Mouse (Mus musculus) limb, embryonic 12.5 days (tissue): ENCODE results near the gene Samd4. TPM values are rescaled to one million over a fixed set of nuclear protein-coding genes. Genes with fewer than 3 reads are reported as not detected.
A peak's percentile ranks its signal among the peaks of the same experiment; 100 is the strongest.

Source experiments
- ATAC-seq: fragments of 200-750 bp; cut with Nextera tagmentation; 2 replicates; pipeline ENCODE4 v1.8.0; 2017; ENCODE audit warnings: low read depth, moderate TSS enrichment; ENCODE audit not compliant: insufficient number of reproducible peaks, insufficient read depth, low FRiP score, low TSS enrichment
- H3K27ac ChIP-seq: fragments of 300-500 bp; sonication (generic); 2 replicates; pipeline ENCODE4 v1.5.1; 2016; ENCODE audit warnings: mild to moderate bottlenecking, moderate library complexity
- H3K27me3 ChIP-seq: fragments of 300-500 bp; sonication (generic); 2 replicates; pipeline ENCODE4 v1.6.1; 2016; ENCODE audit warnings: mild to moderate bottlenecking, moderate library complexity
- H3K36me3 ChIP-seq: fragments of 300-500 bp; sonication (generic); 2 replicates; pipeline ENCODE4 v1.6.1; 2016; ENCODE audit warnings: mild to moderate bottlenecking, moderate library complexity
- H3K4me1 ChIP-seq: fragments of 300-500 bp; sonication (generic); replicated peaks from 2 replicates; pipeline ENCODE4 v1.6.1; 2016
- H3K4me2 ChIP-seq: fragments of 300-500 bp; sonication (generic); 2 replicates; pipeline ENCODE4 v1.6.1; 2016; ENCODE audit warnings: mild to moderate bottlenecking, moderate library complexity
- H3K4me3 ChIP-seq: fragments of 300-500 bp; sonication (generic); replicated peaks from 2 replicates; pipeline ENCODE4 v1.5.1; 2016; ENCODE audit warnings: mild to moderate bottlenecking
- H3K9ac ChIP-seq: fragments of 300-500 bp; sonication (generic); replicated peaks from 2 replicates; pipeline ENCODE4 v1.6.1; 2016; ENCODE audit warnings: mild to moderate bottlenecking, moderate library complexity
- H3K9me3 ChIP-seq: fragments of 300-500 bp; sonication (generic); 2 replicates; pipeline ENCODE4 v1.6.1; 2016; ENCODE audit warnings: mild to moderate bottlenecking, moderate library complexity
- WGBS: fragments of 180-500 bp; shearing (Covaris S2); methylation state at CpG from one replicate; pipeline ENCODE4 v1.1.7; 2016; 5-methylcytosine and 5-hydroxymethylcytosine counted together
- polyA plus RNA-seq: library from polyadenylated mRNA; unstranded; fragments of >200 nt; fragmentation: Nextera tagmentation; extraction: Ambion mirVana; gene quantifications from 2 replicates; pipeline ENCODE4 v1.2.1, GENCODE M21; 2016

Gene Samd4
- polyA plus RNA-seq, 1 experiment from 2014 or later = 6.8 TPM

- Histone ChIP-seq H3K9ac (no peak overlapping the region), H3K4me3 (no peak overlapping the region), H3K36me3 (no peaks in the 10 kb centered on the region), H3K9me3 (no peaks in the 10 kb centered on the region), H3K4me1 (peaks cover 27% of the 10 kb centered on the region), H3K27me3 (no peaks in the 10 kb centered on the region), H3K4me2 (no peak overlapping the region), H3K27ac (no peak overlapping the region; the same call in 1 of the 2 replicates)
- ATAC-seq = no peak
- WGBS = 42% methylated on average over 9 of the region's 9 CpGs
These were observed 73.0 kb downstream of the Samd4 start for GRCm38 (mm10) chr14:46955574-46956043.

DNA sequence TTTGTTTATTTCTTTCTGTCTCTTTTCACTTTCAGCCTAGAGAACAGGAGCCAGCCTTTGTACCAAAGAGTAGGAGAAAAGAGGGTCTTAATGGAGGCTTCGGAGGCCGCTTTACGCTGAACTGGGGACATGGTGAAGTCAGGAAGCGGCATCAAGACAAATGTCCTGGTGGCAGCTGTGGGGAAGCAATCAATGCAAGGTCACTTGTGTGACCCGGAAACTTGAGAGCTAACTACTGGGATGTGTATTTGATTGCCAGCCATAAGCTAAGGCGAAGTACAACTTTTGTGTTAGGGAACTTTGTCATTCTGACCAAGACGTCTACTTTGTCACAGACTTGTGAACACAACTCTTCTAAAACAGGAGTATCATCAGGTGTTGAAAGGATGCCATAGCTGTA is 73.5 kb downstream of the Samd4 start:
- Histone ChIP-seq H3K4me3 (no peak overlapping the region), H3K4me1 (peaks cover 22% of the 10 kb centered on the region), H3K27me3 (no peaks in the 10 kb centered on the region), H3K9ac (no peak overlapping the region), H3K9me3 (no peaks in the 10 kb centered on the region), H3K27ac (no peak overlapping the region), H3K4me2 (no peak overlapping the region), H3K36me3 (no peaks in the 10 kb centered on the region)
- 38% methylated on average over 7 of the region's 7 CpGs for WGBS
- no peak for ATAC-seq

GRCm38 (mm10) chr14:46959166-46959721 is 76.6 kb downstream of the Samd4 start:
- Histone ChIP-seq H3K27ac (no peak overlapping the region; the same call in 1 of the 2 replicates), H3K27me3 (no peaks in the 10 kb centered on the region), H3K9me3 (no peaks in the 10 kb centered on the region), H3K9ac (no peak overlapping the region), H3K4me3 (no peak overlapping the region), H3K36me3 (no peaks in the 10 kb centered on the region), H3K4me2 (no peak overlapping the region), H3K4me1 (peaks cover 27% of the 10 kb centered on the region)
- 62% methylated on average over 7 of the region's 7 CpGs for WGBS
- no peak for ATAC-seq

GRCm38 (mm10) chr14:46959831-46960230 is 77.2 kb downstream of the Samd4 start:
- Histone ChIP-seq H3K9ac (no peak overlapping the region), H3K9me3 (no peaks in the 10 kb centered on the region), H3K27ac (no peak overlapping the region), H3K4me1 (peaks cover 33% of the 10 kb centered on the region), H3K36me3 (no peaks in the 10 kb centered on the region), H3K4me2 (no peak overlapping the region), H3K27me3 (no peaks in the 10 kb centered on the region), H3K4me3 (no peak overlapping the region)
- ATAC-seq = no peak
- WGBS = 89% methylated on average over 2 of the region's 2 CpGs

DNA sequence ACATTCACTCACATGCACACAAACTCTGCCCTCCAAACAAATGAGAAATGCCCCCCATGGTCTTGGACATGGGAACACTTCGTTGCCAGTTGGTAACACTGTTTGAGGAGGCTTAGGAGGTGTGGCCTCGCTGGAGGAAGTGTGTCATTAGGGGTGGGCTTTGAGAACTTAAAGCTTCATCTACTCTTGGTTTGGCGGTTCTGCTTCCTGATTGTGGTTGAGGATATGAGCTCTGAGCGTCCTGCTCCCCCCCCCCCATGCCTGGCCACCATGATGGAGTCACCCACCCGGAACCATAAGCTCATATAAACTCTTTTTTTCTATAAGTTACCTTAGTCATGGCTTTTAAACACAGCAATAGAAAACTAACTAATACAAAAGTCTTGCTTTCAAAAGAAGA is 80.2 kb downstream of the Samd4 start:
- no peak overlapping the region for H3K27ac ChIP-seq
- WGBS = 85% methylated on average over 5 of the region's 5 CpGs
- H3K27me3 ChIP-seq = no peaks in the 10 kb centered on the region
- no peak for ATAC-seq
- H3K4me2 ChIP-seq = no peak overlapping the region
- H3K36me3 ChIP-seq = no peaks in the 10 kb centered on the region
- no peak overlapping the region for H3K9ac ChIP-seq
- H3K9me3 ChIP-seq = no peaks in the 10 kb centered on the region
- peaks cover 42% of the 10 kb centered on the region for H3K4me1 ChIP-seq
- H3K4me3 ChIP-seq = no peak overlapping the region

GRCm38 (mm10) chr14:46964074-46964872 is 81.6 kb downstream of the Samd4 start:
- Histone ChIP-seq H3K36me3 (no peaks in the 10 kb centered on the region), H3K4me3 (no peak overlapping the region), H3K27ac (peak overlapping the region; percentile 41; the same call in 1 of the 2 replicates), H3K9me3 (no peaks in the 10 kb centered on the region), H3K4me2 (no peak overlapping the region), H3K9ac (no peak overlapping the region), H3K27me3 (no peaks in the 10 kb centered on the region), H3K4me1 (peaks cover 39% of the 10 kb centered on the region)
- WGBS = 83% methylated on average over 2 of the region's 2 CpGs
- no peak for ATAC-seq

- WGBS = 55% methylated on average over 10 of the region's 10 CpGs
- Histone ChIP-seq H3K27me3 (no peaks in the 10 kb centered on the region), H3K4me2 (peak overlapping the region; percentile 31), H3K36me3 (no peaks in the 10 kb centered on the region), H3K9ac (no peak overlapping the region), H3K9me3 (0 out of 2 replicates have a peak, but pooled peaks cover 3% of the 10 kb centered on the region), H3K4me3 (no peak overlapping the region), H3K27ac (peak overlapping the region; percentile 79), H3K4me1 (peaks cover 39% of the 10 kb centered on the region)
- ATAC-seq = no peak
These were observed 83.6 kb downstream of the Samd4 start for GRCm38 (mm10) chr14:46966206-46966605.

DNA sequence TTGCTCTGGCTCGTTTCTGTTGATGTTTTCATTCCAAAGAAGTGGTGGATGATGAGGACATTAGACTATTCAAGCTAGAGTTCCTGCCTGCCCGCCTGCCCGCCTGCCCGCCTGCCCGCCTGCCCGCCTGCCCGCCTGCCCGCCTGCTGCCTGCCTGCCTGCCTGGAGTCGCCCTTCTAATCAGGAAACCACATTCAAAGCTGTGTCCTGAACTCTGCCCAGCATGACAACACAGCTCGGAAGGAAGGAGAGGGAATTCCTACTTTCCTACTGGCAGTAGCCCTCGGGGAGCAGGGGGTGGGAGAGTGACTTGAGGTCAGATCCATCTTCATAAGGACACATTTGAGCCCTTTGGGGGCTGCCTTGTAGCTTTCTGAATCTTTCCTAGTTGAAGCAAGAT is 85.4 kb downstream of the Samd4 start:
- H3K27ac ChIP-seq = no peak overlapping the region
- H3K9ac ChIP-seq = no peak overlapping the region
- WGBS = 80% methylated on average over 11 of the region's 11 CpGs

DNA sequence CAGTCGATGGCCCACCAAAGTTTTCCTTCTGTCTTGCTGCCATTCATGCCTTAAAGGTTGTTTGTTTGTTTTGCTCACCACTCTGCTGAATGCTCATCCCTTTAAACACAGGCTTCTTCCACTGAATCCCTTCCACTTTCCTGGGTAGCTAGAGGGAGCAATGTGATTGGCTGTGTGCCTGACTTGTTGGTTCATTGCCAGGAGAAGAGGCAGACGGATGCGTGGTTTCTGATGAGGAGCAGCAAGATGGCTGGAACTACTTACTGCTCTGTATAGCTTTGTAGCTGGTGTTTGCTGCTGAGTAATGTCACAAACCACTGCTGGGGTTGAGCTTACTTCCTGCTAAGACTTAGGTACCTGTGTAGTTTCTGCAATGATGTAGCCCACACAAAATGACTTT is 88.0 kb downstream of the Samd4 start:
- ATAC-seq = no peak
- H3K9ac ChIP-seq = no peak overlapping the region
- 79% methylated on average over 3 of the region's 3 CpGs for WGBS
- no peaks in the 10 kb centered on the region for H3K36me3 ChIP-seq
- H3K4me1 ChIP-seq = peaks cover 23% of the 10 kb centered on the region
- 0 out of 2 replicates have a peak, but pooled peaks cover 3% of the 10 kb centered on the region for H3K9me3 ChIP-seq
- H3K27me3 ChIP-seq = no peaks in the 10 kb centered on the region
- H3K27ac ChIP-seq = no peak overlapping the region
- no peak overlapping the region for H3K4me3 ChIP-seq
- no peak overlapping the region for H3K4me2 ChIP-seq

More for the DNA sequence above, 85.4 kb downstream of the Samd4 start:
- no peak for ATAC-seq
- Histone ChIP-seq H3K4me1 (peaks cover 39% of the 10 kb centered on the region), H3K9me3 (0 out of 2 replicates have a peak, but pooled peaks cover 3% of the 10 kb centered on the region), H3K4me3 (no peak overlapping the region), H3K4me2 (no peak overlapping the region), H3K27me3 (no peaks in the 10 kb centered on the region), H3K36me3 (no peaks in the 10 kb centered on the region)

DNA sequence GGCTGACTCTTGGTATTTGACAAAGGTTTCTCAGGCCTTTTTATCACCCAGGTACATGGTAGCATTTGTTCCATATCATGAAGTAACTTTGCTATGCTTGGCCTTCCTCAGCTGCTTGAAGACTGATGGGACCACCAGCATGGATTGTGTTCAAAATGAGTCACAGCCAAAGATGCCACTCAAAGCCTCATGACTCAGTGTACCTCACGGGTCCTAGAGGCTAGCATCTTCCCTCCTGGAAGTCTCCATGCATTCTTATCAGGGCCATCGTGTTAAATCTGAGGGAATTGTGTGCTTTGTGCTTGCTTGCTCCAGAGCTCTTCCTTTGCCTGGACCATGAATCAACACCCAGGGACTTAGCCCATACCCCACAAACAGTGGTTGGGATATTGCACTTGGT is 89.1 kb downstream of the Samd4 start:
- H3K9ac ChIP-seq = no peak overlapping the region
- no peak overlapping the region for H3K4me3 ChIP-seq
- H3K4me1 ChIP-seq = peaks cover 15% of the 10 kb centered on the region
- no peak for ATAC-seq
- H3K4me2 ChIP-seq = no peak overlapping the region
- H3K36me3 ChIP-seq = no peaks in the 10 kb centered on the region
- no peaks in the 10 kb centered on the region for H3K27me3 ChIP-seq
- 80% methylated on average over 2 of the region's 2 CpGs for WGBS
- no peak overlapping the region for H3K27ac ChIP-seq
- 0 out of 2 replicates have a peak, but pooled peaks cover 3% of the 10 kb centered on the region for H3K9me3 ChIP-seq

- Histone ChIP-seq H3K36me3 (no peaks in the 10 kb centered on the region), H3K4me2 (no peak overlapping the region), H3K9ac (no peak overlapping the region), H3K4me3 (no peak overlapping the region), H3K9me3 (0 out of 2 replicates have a peak, but pooled peaks cover 3% of the 10 kb centered on the region), H3K27me3 (no peaks in the 10 kb centered on the region), H3K4me1 (0 out of 2 replicates have a peak, but pooled peaks cover 2% of the 10 kb centered on the region), H3K27ac (no peak overlapping the region)
- 87% methylated on average over 9 of the region's 9 CpGs for WGBS
- no peak for ATAC-seq
These were observed 92.2 kb downstream of the Samd4 start for GRCm38 (mm10) chr14:46974874-46975273.
